Mouse (Mus musculus) forebrain, embryonic 13.5 days (tissue): ENCODE data around the gene Lgr5. TPM values are rescaled to one million over a fixed set of nuclear protein-coding genes. Genes with fewer than 3 reads are reported as not detected.
A peak's percentile ranks its signal among the peaks of the same experiment; 100 is the strongest.

Experiments used
- ATAC-seq: fragments of 200-750 bp; cut with Nextera tagmentation; 2 replicates; pipeline ENCODE4 v1.8.0; 2017
- H3K27ac ChIP-seq: fragments of 300-500 bp; sonication (generic); 2 replicates; pipeline ENCODE4 v1.5.1; 2015; ENCODE audit warnings: inconsistent platforms, mild to moderate bottlenecking, moderate library complexity
- H3K27me3 ChIP-seq: fragments of 300-500 bp; sonication (generic); 2 replicates; pipeline ENCODE4 v1.6.1; 2015; ENCODE audit warnings: mild to moderate bottlenecking, inconsistent platforms
- H3K36me3 ChIP-seq: fragments of 300-500 bp; sonication (generic); 2 replicates; pipeline ENCODE4 v1.6.1; 2015; ENCODE audit warnings: mild to moderate bottlenecking, inconsistent platforms; ENCODE audit not compliant: poor library complexity, severe bottlenecking
- H3K4me1 ChIP-seq: fragments of 300-500 bp; sonication (generic); 2 replicates; pipeline ENCODE4 v1.6.1; 2015; ENCODE audit warnings: inconsistent platforms
- H3K4me2 ChIP-seq: fragments of 300-500 bp; sonication (generic); 2 replicates; pipeline ENCODE4 v1.6.1; 2015; ENCODE audit warnings: inconsistent platforms, mild to moderate bottlenecking, moderate library complexity
- H3K4me3 ChIP-seq: fragments of 300-500 bp; sonication (generic); 2 replicates; pipeline ENCODE4 v1.5.1; 2015; ENCODE audit warnings: mild to moderate bottlenecking, inconsistent platforms
- H3K9ac ChIP-seq: fragments of 300-500 bp; sonication (generic); 2 replicates; pipeline ENCODE4 v1.6.1; 2015; ENCODE audit warnings: mild to moderate bottlenecking, inconsistent platforms
- H3K9me3 ChIP-seq: fragments of 300-500 bp; sonication (generic); replicated peaks from 2 replicates; pipeline ENCODE4 v1.6.1; 2016; ENCODE audit warnings: inconsistent platforms
- WGBS: fragments of 180-500 bp; shearing (Covaris S2); methylation state at CpG from one replicate; pipeline ENCODE4 v1.1.7; 2015; 5-methylcytosine and 5-hydroxymethylcytosine counted together
- polyA plus RNA-seq: library from polyadenylated mRNA; unstranded; fragments of >200 nt; fragmentation: Nextera tagmentation; extraction: Ambion mirVana; gene quantifications from 2 replicates; pipeline ENCODE4 v1.2.1, GENCODE M21; 2015

Gene Lgr5
- polyA plus RNA-seq, 1 experiment from 2014 or later = 0.26 TPM

- Histone ChIP-seq H3K27ac (no peak overlapping the region), H3K9ac (no peak overlapping the region), H3K4me1 (no peaks in the 10 kb centered on the region), H3K4me3 (no peak overlapping the region), H3K9me3 (no peaks in the 10 kb centered on the region), H3K4me2 (no peak overlapping the region), H3K36me3 (no peaks in the 10 kb centered on the region), H3K27me3 (peaks cover 29% of the 10 kb centered on the region)
- 81% methylated on average over 4 of the region's 4 CpGs for WGBS
- ATAC-seq = no peak
These were observed 58.7 kb downstream of the Lgr5 start for GRCm38 (mm10) chr10:115528892-115529291.

- Histone ChIP-seq H3K27ac (no peak overlapping the region), H3K4me1 (peaks cover 7% of the 10 kb centered on the region; the same call in 1 of the 2 replicates), H3K4me3 (no peak overlapping the region), H3K9me3 (no peaks in the 10 kb centered on the region), H3K36me3 (no peaks in the 10 kb centered on the region), H3K27me3 (peaks cover 52% of the 10 kb centered on the region), H3K4me2 (no peak overlapping the region; the same call in 1 of the 2 replicates), H3K9ac (no peak overlapping the region)
- WGBS = 2% methylated on average over 4 of the region's 4 CpGs
- ATAC-seq = no peak
These were observed 66.5 kb downstream of the Lgr5 start for GRCm38 (mm10) chr10:115521081-115521451.

- no peak for ATAC-seq
- H3K4me1 ChIP-seq = peaks cover 7% of the 10 kb centered on the region; the same call in 1 of the 2 replicates
- no peaks in the 10 kb centered on the region for H3K36me3 ChIP-seq
- H3K9me3 ChIP-seq = no peaks in the 10 kb centered on the region
- peaks cover 58% of the 10 kb centered on the region for H3K27me3 ChIP-seq
- no peak overlapping the region for H3K27ac ChIP-seq
- H3K4me3 ChIP-seq = no peak overlapping the region
- 23% methylated on average over 17 of the region's 17 CpGs for WGBS
- no peak overlapping the region; the same call in 1 of the 2 replicates for H3K4me2 ChIP-seq
- no peak overlapping the region for H3K9ac ChIP-seq
These were observed 67.1 kb downstream of the Lgr5 start for GRCm38 (mm10) chr10:115520200-115521080.

- no peak overlapping the region for H3K9ac ChIP-seq
- H3K4me1 ChIP-seq = peaks cover 7% of the 10 kb centered on the region; the same call in 1 of the 2 replicates
- no peak overlapping the region for H3K4me3 ChIP-seq
- H3K27me3 ChIP-seq = peaks cover 54% of the 10 kb centered on the region
- no peak overlapping the region for H3K27ac ChIP-seq
- 87% methylated on average over 3 of the region's 3 CpGs for WGBS
- H3K4me2 ChIP-seq = no peak overlapping the region
- H3K9me3 ChIP-seq = no peaks in the 10 kb centered on the region
- H3K36me3 ChIP-seq = no peaks in the 10 kb centered on the region
- ATAC-seq = no peak
These were observed 68.7 kb downstream of the Lgr5 start for GRCm38 (mm10) chr10:115518845-115519244.

GRCm38 (mm10) chr10:115515503-115515902 is 72.1 kb downstream of the Lgr5 start:
- WGBS = 89% methylated on average over 7 of the region's 7 CpGs
- peaks cover 3% of the 10 kb centered on the region; the same call in 1 of the 2 replicates for H3K4me1 ChIP-seq
- H3K9ac ChIP-seq = no peak overlapping the region
- peaks cover 34% of the 10 kb centered on the region for H3K27me3 ChIP-seq
- no peaks in the 10 kb centered on the region for H3K9me3 ChIP-seq
- no peak overlapping the region for H3K4me3 ChIP-seq
- no peak for ATAC-seq
- no peaks in the 10 kb centered on the region for H3K36me3 ChIP-seq
- H3K4me2 ChIP-seq = no peak overlapping the region
- no peak overlapping the region for H3K27ac ChIP-seq

GRCm38 (mm10) chr10:115510959-115511358 is 76.6 kb downstream of the Lgr5 start:
- Histone ChIP-seq H3K27ac (no peak overlapping the region), H3K9me3 (no peaks in the 10 kb centered on the region), H3K27me3 (0 out of 2 replicates have a peak, but pooled peaks cover 6% of the 10 kb centered on the region), H3K4me3 (no peak overlapping the region), H3K36me3 (no peaks in the 10 kb centered on the region), H3K9ac (no peak overlapping the region), H3K4me2 (no peak overlapping the region), H3K4me1 (no peaks in the 10 kb centered on the region)
- ATAC-seq = no peak
- 94% methylated on average over 5 of the region's 5 CpGs for WGBS

- no peak overlapping the region for H3K4me3 ChIP-seq
- H3K4me2 ChIP-seq = no peak overlapping the region
- no peak overlapping the region for H3K27ac ChIP-seq
- WGBS = 89% methylated on average over 16 of the region's 16 CpGs
- no peaks in the 10 kb centered on the region for H3K9me3 ChIP-seq
- ATAC-seq = no peak
- no peaks in the 10 kb centered on the region for H3K4me1 ChIP-seq
- H3K9ac ChIP-seq = no peak overlapping the region
- H3K36me3 ChIP-seq = no peaks in the 10 kb centered on the region
- H3K27me3 ChIP-seq = no peaks in the 10 kb centered on the region
These were observed 81.8 kb downstream of the Lgr5 start for GRCm38 (mm10) chr10:115505631-115506239.

- Histone ChIP-seq H3K4me1 (no peaks in the 10 kb centered on the region), H3K27me3 (no peaks in the 10 kb centered on the region), H3K36me3 (no peaks in the 10 kb centered on the region), H3K9me3 (no peaks in the 10 kb centered on the region), H3K4me3 (no peak overlapping the region), H3K4me2 (no peak overlapping the region), H3K9ac (no peak overlapping the region), H3K27ac (no peak overlapping the region)
- no peak for ATAC-seq
- WGBS = 92% methylated on average over 10 of the region's 10 CpGs
These were observed 82.4 kb downstream of the Lgr5 start for GRCm38 (mm10) chr10:115505155-115505554.

- Histone ChIP-seq H3K4me1 (peaks cover 9% of the 10 kb centered on the region), H3K36me3 (no peaks in the 10 kb centered on the region), H3K27ac (no peak overlapping the region), H3K4me2 (peak overlapping the region; percentile 34), H3K4me3 (no peak overlapping the region), H3K27me3 (peaks cover 13% of the 10 kb centered on the region; the same call in 1 of the 2 replicates), H3K9me3 (no peaks in the 10 kb centered on the region), H3K9ac (no peak overlapping the region)
- no peak for ATAC-seq
- 10% methylated on average over 7 of the region's 7 CpGs for WGBS
These were observed 93.8 kb downstream of the Lgr5 start for GRCm38 (mm10) chr10:115493778-115494141.

- no peak overlapping the region for H3K27ac ChIP-seq
- ATAC-seq = no peak; the same call in 1 of the 2 replicates
- H3K4me3 ChIP-seq = no peak overlapping the region
- peak overlapping the region; percentile 34 for H3K4me2 ChIP-seq
- H3K9ac ChIP-seq = no peak overlapping the region
- WGBS = 50% methylated on average over 12 of the region's 12 CpGs
- H3K4me1 ChIP-seq = peaks cover 9% of the 10 kb centered on the region
- H3K27me3 ChIP-seq = peaks cover 19% of the 10 kb centered on the region; the same call in 1 of the 2 replicates
- no peaks in the 10 kb centered on the region for H3K9me3 ChIP-seq
- no peaks in the 10 kb centered on the region for H3K36me3 ChIP-seq
These were observed 94.4 kb downstream of the Lgr5 start for GRCm38 (mm10) chr10:115492956-115493777.

- Histone ChIP-seq H3K9ac (no peak overlapping the region), H3K36me3 (no peaks in the 10 kb centered on the region), H3K4me2 (no peak overlapping the region), H3K27ac (no peak overlapping the region), H3K27me3 (peaks cover 24% of the 10 kb centered on the region; the same call in 1 of the 2 replicates), H3K4me1 (peaks cover 9% of the 10 kb centered on the region), H3K9me3 (no peaks in the 10 kb centered on the region), H3K4me3 (no peak overlapping the region)
- 91% methylated on average over 7 of the region's 7 CpGs for WGBS
- no peak for ATAC-seq
These were observed 95.6 kb downstream of the Lgr5 start for GRCm38 (mm10) chr10:115491803-115492510.
